Mouse (Mus musculus) E14TG2a.4 (cell line): ENCODE measurements around the gene Nt5c3.

Source experiments
- H3K27me3 ChIP-seq: 2 replicates; pipeline ENCODE4 v1.6.1; 2014; ENCODE audit warnings: low read length, control low read depth; ENCODE audit not compliant: insufficient read depth
- H3K36me3 ChIP-seq: 2 replicates; pipeline ENCODE4 v1.6.1; 2014; ENCODE audit warnings: low read length, control low read depth; ENCODE audit not compliant: insufficient read depth
- H3K4me1 ChIP-seq: replicated peaks from 2 replicates; pipeline ENCODE4 v1.6.1; 2014; ENCODE audit warnings: low read depth, low read length, control low read depth
- H3K4me3 ChIP-seq: replicated peaks from 2 replicates; pipeline ENCODE4 v1.5.1; 2014; ENCODE audit warnings: mild to moderate bottlenecking, low read length
- H3K9me3 ChIP-seq: 2 replicates; pipeline ENCODE4 v1.6.1; 2014; ENCODE audit warnings: low read length, control low read depth
- CTCF ChIP-seq: conservative IDR thresholded peaks from 2 replicates; pipeline ENCODE4 v1.5.1; 2014; ENCODE audit warnings: low read length
- NANOG ChIP-seq: IDR thresholded peaks from 2 replicates; pipeline ENCODE4 v1.6.1; 2014; ENCODE audit warnings: borderline replicate concordance, low read length, mixed read lengths
- POU5F1 ChIP-seq: IDR thresholded peaks from 2 replicates; pipeline ENCODE4 v1.6.1; 2014; ENCODE audit warnings: low read length, borderline replicate concordance

Nt5c3 gene

GRCm38 (mm10) chr6:56906121-56906846 lies 17.4 kb downstream of the Nt5c3 start:
- peaks cover 17% of the 10 kb centered on the region for H3K4me1 ChIP-seq
- H3K27me3 ChIP-seq = no peaks in the 10 kb centered on the region

DNA sequence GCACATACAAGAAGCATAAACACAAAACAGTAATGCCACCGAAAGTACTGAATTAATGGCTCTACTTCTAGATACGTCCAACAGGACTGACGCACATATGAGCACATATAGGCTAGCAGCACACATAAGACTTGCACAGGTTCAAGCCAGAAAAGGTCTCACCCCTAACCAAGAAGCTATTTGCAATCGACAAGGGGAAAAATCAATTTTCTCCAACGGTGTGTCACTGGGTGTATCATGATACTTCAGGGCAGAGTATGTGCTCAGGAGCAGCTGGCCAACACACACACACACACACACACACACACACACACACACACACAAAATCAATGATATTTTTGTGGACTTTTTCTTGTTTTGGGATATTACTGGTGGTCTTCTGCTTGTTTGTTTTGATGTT lies 18.2 kb downstream of the Nt5c3 start:
- H3K27me3 ChIP-seq = no peaks in the 10 kb centered on the region
- TF ChIP-seq POU5F1 = no peak
- H3K9me3 ChIP-seq = peaks cover 15% of the 10 kb centered on the region
- H3K4me3 ChIP-seq = no peak overlapping the region
- peaks cover 2% of the 10 kb centered on the region; the same call in 1 of the 2 replicates for H3K36me3 ChIP-seq
- peaks cover 23% of the 10 kb centered on the region for H3K4me1 ChIP-seq

More at GRCm38 (mm10) chr6:56906121-56906846, 17.4 kb downstream of the Nt5c3 start:
- no peak overlapping the region for H3K4me3 ChIP-seq
- H3K9me3 ChIP-seq = peaks cover 15% of the 10 kb centered on the region
- no peak for TF ChIP-seq NANOG
- TF ChIP-seq CTCF = no peak
- TF ChIP-seq POU5F1 = no peak
- H3K36me3 ChIP-seq = peaks cover 2% of the 10 kb centered on the region; the same call in 1 of the 2 replicates

DNA sequence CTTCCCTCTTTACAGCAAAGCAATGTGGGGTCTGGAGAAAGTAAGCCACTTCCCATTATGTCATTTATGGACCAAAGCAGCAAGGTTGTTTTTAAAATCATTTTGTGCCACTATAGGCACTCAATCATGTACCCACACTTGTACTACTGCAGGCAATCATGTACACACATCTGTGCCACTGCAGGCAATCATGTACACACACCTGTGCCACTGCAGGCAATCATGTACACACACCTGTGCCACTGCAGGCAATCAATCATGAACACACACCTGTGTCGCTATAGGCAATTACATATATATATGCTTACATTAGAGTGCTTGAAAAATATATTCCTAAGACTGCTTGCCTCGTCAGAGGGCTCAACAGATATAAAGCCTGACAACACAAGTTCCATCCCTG lies 18.8 kb downstream of the Nt5c3 start:
- no peak overlapping the region for H3K4me3 ChIP-seq
- H3K9me3 ChIP-seq = peaks cover 15% of the 10 kb centered on the region
- peaks cover 2% of the 10 kb centered on the region; the same call in 1 of the 2 replicates for H3K36me3 ChIP-seq
- peaks cover 23% of the 10 kb centered on the region for H3K4me1 ChIP-seq
- no peaks in the 10 kb centered on the region for H3K27me3 ChIP-seq
- TF ChIP-seq CTCF = no peak
- TF ChIP-seq POU5F1 = no peak
- TF ChIP-seq NANOG = no peak

DNA sequence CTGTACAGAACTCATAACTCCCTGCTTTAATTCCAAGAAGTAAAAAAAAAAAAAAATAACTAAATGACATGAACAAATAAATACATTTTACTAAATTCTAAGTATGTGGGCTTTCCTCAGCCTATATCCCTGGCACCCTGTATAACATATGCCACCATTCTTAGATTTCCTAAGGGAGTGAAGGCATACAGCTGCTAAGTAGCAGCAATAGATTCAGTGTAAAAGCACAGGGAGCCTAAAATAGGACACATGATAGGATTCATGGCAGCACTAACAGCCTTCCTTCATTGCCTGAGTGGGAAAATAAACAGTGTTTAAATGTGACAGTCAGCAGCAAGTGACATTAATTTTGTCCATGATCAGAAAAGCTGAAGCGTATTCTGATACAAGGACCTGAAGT lies 19.4 kb downstream of the Nt5c3 start:
- peaks cover 15% of the 10 kb centered on the region for H3K9me3 ChIP-seq
- peaks cover 23% of the 10 kb centered on the region for H3K4me1 ChIP-seq
- TF ChIP-seq NANOG (no peak), CTCF (no peak), POU5F1 (no peak)
- H3K4me3 ChIP-seq = no peak overlapping the region
- H3K36me3 ChIP-seq = peaks cover 2% of the 10 kb centered on the region; the same call in 1 of the 2 replicates
- H3K27me3 ChIP-seq = no peaks in the 10 kb centered on the region

GRCm38 (mm10) chr6:56903831-56904230 lies 19.9 kb downstream of the Nt5c3 start:
- peaks cover 23% of the 10 kb centered on the region for H3K4me1 ChIP-seq
- no peak for TF ChIP-seq POU5F1
- no peak for TF ChIP-seq CTCF
- TF ChIP-seq NANOG = no peak
- peaks cover 2% of the 10 kb centered on the region; the same call in 1 of the 2 replicates for H3K36me3 ChIP-seq
- no peak overlapping the region for H3K4me3 ChIP-seq
- peaks cover 15% of the 10 kb centered on the region for H3K9me3 ChIP-seq
- H3K27me3 ChIP-seq = no peaks in the 10 kb centered on the region

GRCm38 (mm10) chr6:56902606-56903520 lies 20.9 kb downstream of the Nt5c3 start:
- peaks cover 23% of the 10 kb centered on the region for H3K4me1 ChIP-seq
- TF ChIP-seq POU5F1 = no peak
- TF ChIP-seq CTCF = no peak
- no peak for TF ChIP-seq NANOG
- peaks cover 2% of the 10 kb centered on the region; the same call in 1 of the 2 replicates for H3K36me3 ChIP-seq
- H3K27me3 ChIP-seq = no peaks in the 10 kb centered on the region
- peaks cover 15% of the 10 kb centered on the region for H3K9me3 ChIP-seq
- H3K4me3 ChIP-seq = no peak overlapping the region

GRCm38 (mm10) chr6:56901824-56902386 lies 21.8 kb downstream of the Nt5c3 start:
- H3K9me3 ChIP-seq = peaks cover 15% of the 10 kb centered on the region
- TF ChIP-seq CTCF (no peak), POU5F1 (no peak), NANOG (no peak)
- H3K4me1 ChIP-seq = peaks cover 25% of the 10 kb centered on the region
- no peaks in the 10 kb centered on the region for H3K27me3 ChIP-seq
- H3K36me3 ChIP-seq = peaks cover 2% of the 10 kb centered on the region; the same call in 1 of the 2 replicates
- H3K4me3 ChIP-seq = peak overlapping the region; percentile 2; the same call in 1 of the 2 replicates

GRCm38 (mm10) chr6:56901336-56901735 lies 22.4 kb downstream of the Nt5c3 start:
- TF ChIP-seq NANOG (no peak), CTCF (no peak), POU5F1 (no peak)
- H3K27me3 ChIP-seq = no peaks in the 10 kb centered on the region
- peaks cover 15% of the 10 kb centered on the region for H3K9me3 ChIP-seq
- H3K36me3 ChIP-seq = peaks cover 2% of the 10 kb centered on the region; the same call in 1 of the 2 replicates
- peak overlapping the region; percentile 2; the same call in 1 of the 2 replicates for H3K4me3 ChIP-seq
- peaks cover 29% of the 10 kb centered on the region for H3K4me1 ChIP-seq
